Mouse (Mus musculus): Measurements from ENCODE around the gene Smagp.
A peak's percentile ranks its signal among the peaks of the same experiment; 100 is the strongest.
"Not testable (repeated sequence)": the region's sequence is repeated elsewhere in the genome, so short reads cannot be mapped to it uniquely, and the experiment has no call there.

Gene Smagp

GRCm38 (mm10) chr15:100624435-100624834, 12.3 kb downstream of the Smagp start:
- no peak for DNase-seq

- DNase-seq: no peak
Measured at GRCm38 (mm10) chr15:100623754-100624153, 13.0 kb downstream of the Smagp start.

- DNase-seq: no peak
Measured at GRCm38 (mm10) chr15:100622164-100622563, 14.6 kb downstream of the Smagp start.

GRCm38 (mm10) chr15:100621671-100622070, 15.1 kb downstream of the Smagp start:
- not testable (repeated sequence) for DNase-seq

GRCm38 (mm10) chr15:100619200-100619599, 17.5 kb downstream of the Smagp start:
- no peak for DNase-seq

- DNase-seq: no peak
Measured at GRCm38 (mm10) chr15:100616221-100616620, 20.5 kb downstream of the Smagp start.

- DNase-seq: peak; percentile 82 to 83
Measured at GRCm38 (mm10) chr15:100615825-100616220, 20.9 kb downstream of the Smagp start.

- DNase-seq: peak; percentile 95 to 96
Measured at GRCm38 (mm10) chr15:100614996-100615824, 21.5 kb downstream of the Smagp start, which contains the start of gene Dazap2. Dazap2 (plus strand) TSS chr15:100615349.

- DNase-seq: no peak
Measured at GRCm38 (mm10) chr15:100614218-100614995, 22.3 kb downstream of the Smagp start.

- peak; percentile 50 to 57 for DNase-seq
Measured at GRCm38 (mm10) chr15:100613584-100613983, 23.2 kb downstream of the Smagp start.

GRCm38 (mm10) chr15:100612432-100612831, 24.3 kb downstream of the Smagp start:
- peak in 1 of 2 experiments; percentile 30 for DNase-seq

- DNase-seq: no peak
Measured at GRCm38 (mm10) chr15:100611951-100612350, 24.8 kb downstream of the Smagp start.

- DNase-seq: not testable (repeated sequence)
Measured at GRCm38 (mm10) chr15:100606677-100607076, 30.1 kb downstream of the Smagp start.

GRCm38 (mm10) chr15:100601669-100602068, 35.1 kb downstream of the Smagp start:
- DNase-seq: no peak

GRCm38 (mm10) chr15:100600696-100601272, 36.0 kb downstream of the Smagp start:
- DNase-seq: no peak

GRCm38 (mm10) chr15:100600047-100600695, 36.6 kb downstream of the Smagp start:
- DNase-seq: peak; percentile 78 to 85

GRCm38 (mm10) chr15:100599276-100600046, 37.3 kb downstream of the Smagp start, which contains the start of gene Pou6f1:
Pou6f1 (minus strand) TSS chr15:100599984.
- peak; percentile 39 to 46 for DNase-seq

GRCm38 (mm10) chr15:100598883-100599275, 37.9 kb downstream of the Smagp start:
- peak in 1 of 2 experiments; percentile 49 for DNase-seq

GRCm38 (mm10) chr15:100598287-100598882, 38.4 kb downstream of the Smagp start:
- peak in 1 of 2 experiments; percentile 64 for DNase-seq

- no peak for DNase-seq
Measured at GRCm38 (mm10) chr15:100592817-100593216, 43.9 kb downstream of the Smagp start.

- DNase-seq: no peak
Measured at GRCm38 (mm10) chr15:100590436-100590835, 46.3 kb downstream of the Smagp start.
